Mouse (Mus musculus): ENCODE data around the gene Cyb5r2. TPM values are rescaled to one million over a fixed set of nuclear protein-coding genes. Genes with fewer than 3 reads are reported as not detected.
A peak's percentile ranks its signal among the peaks of the same experiment; 100 is the strongest.

Gene Cyb5r2
- total RNA-seq, 4 experiments from 2014 or later: 0.16 TPM; not detected in 3

- no peak for DNase-seq (ENCODE audit: low spot score)
These were observed 35.3 kb downstream of the Cyb5r2 start for GRCm38 (mm10) chr7:107722536-107722935.

GRCm38 (mm10) chr7:107720771-107721170 is 37.1 kb downstream of the Cyb5r2 start:
- DNase-seq (ENCODE audit: low spot score): no peak

- DNase-seq (ENCODE audit: low spot score): no peak
These were observed 43.8 kb downstream of the Cyb5r2 start for GRCm38 (mm10) chr7:107714067-107714466.

- DNase-seq (ENCODE audit: low spot score): no peak
These were observed 45.1 kb downstream of the Cyb5r2 start for GRCm38 (mm10) chr7:107712743-107713142.

GRCm38 (mm10) chr7:107708491-107709112 is 49.2 kb downstream of the Cyb5r2 start:
- DNase-seq (ENCODE audit: low spot score): peak; percentile 34

- no peak for DNase-seq (ENCODE audit: low spot score)
These were observed 50.2 kb downstream of the Cyb5r2 start for GRCm38 (mm10) chr7:107707650-107708049.

- peak; percentile 31 for DNase-seq (ENCODE audit: low spot score)
These were observed 51.9 kb downstream of the Cyb5r2 start for GRCm38 (mm10) chr7:107705941-107706340.

GRCm38 (mm10) chr7:107702461-107703380 is 55.1 kb downstream of the Cyb5r2 start:
- no peak for DNase-seq (ENCODE audit: low spot score)

GRCm38 (mm10) chr7:107700646-107701045 is 57.2 kb downstream of the Cyb5r2 start:
- no peak for DNase-seq (ENCODE audit: low spot score)

GRCm38 (mm10) chr7:107699926-107700325 is 57.9 kb downstream of the Cyb5r2 start:
- no peak for DNase-seq (ENCODE audit: low spot score)

Other genes with a start within 250 kb of the Cyb5r2 start
- 1 to 10 TPM; 2.7 to 5.3 (median 4.5) TPM for gene Olfml1, start 190.6 kb downstream of the Cyb5r2 start, total RNA-seq (2022)
- gene Ppfibp2, start 162.8 kb downstream of the Cyb5r2 start, total RNA-seq (2022): 10 to 100 TPM; 16.9 to 26.4 (median 20.6) TPM
- not detected for gene 5330417H12Rik, start 132.9 kb downstream of the Cyb5r2 start, total RNA-seq (2022)
- gene Ovch2, start 43.2 kb upstream of the Cyb5r2 start, total RNA-seq (2022): not detected
- not detected for gene Olfr467, start 54.2 kb upstream of the Cyb5r2 start, total RNA-seq (2022)
- gene Olfr469, start 67.5 kb upstream of the Cyb5r2 start, total RNA-seq (2022): not detected
- not detected for gene Olfr470, start 89.5 kb upstream of the Cyb5r2 start, total RNA-seq (2022)
- not detected for gene Olfr472, start 139.9 kb upstream of the Cyb5r2 start, total RNA-seq (2022)
- gene Olfr473, start 172.4 kb upstream of the Cyb5r2 start, total RNA-seq (2022): not detected
- not detected for gene Olfr474, start 196.6 kb upstream of the Cyb5r2 start, total RNA-seq (2022)
- not detected for gene Olfr476, start 206.8 kb upstream of the Cyb5r2 start, total RNA-seq (2022)
- gene Olfr477, start 228.7 kb upstream of the Cyb5r2 start, total RNA-seq (2022): under 1 TPM in 1 of 4 experiments, not detected in 3; 0.09 TPM

Data from heart, adult 8-10 months (tissue).